Mouse (Mus musculus) midbrain, embryonic 11.5 days (tissue): ENCODE results near the gene Dck. TPM values are rescaled to one million over a fixed set of nuclear protein-coding genes. Genes with fewer than 3 reads are reported as not detected.

ENCODE experiments used
- ATAC-seq: fragments of 200-750 bp; cut with Nextera tagmentation; 2 replicates; pipeline ENCODE4 v1.8.0; 2017; ENCODE audit warnings: moderate TSS enrichment, moderate library complexity; ENCODE audit not compliant: low FRiP score
- DNase-seq: peaks from one replicate; pipeline ENCODE4 v3.0.0; 2015; ENCODE audit warnings: low spot score; ENCODE audit errors: missing footprints
- H3K27ac ChIP-seq: fragments of 300-500 bp; sonication (generic); 2 replicates; pipeline ENCODE4 v1.5.1; 2014; ENCODE audit warnings: low read depth, low read length
- H3K27me3 ChIP-seq: fragments of 300-500 bp; sonication (generic); 2 replicates; pipeline ENCODE4 v1.6.1; 2014; ENCODE audit warnings: mild to moderate bottlenecking, low read length, moderate library complexity, mixed read lengths; ENCODE audit not compliant: control insufficient read depth, insufficient read depth
- H3K36me3 ChIP-seq: fragments of 300-500 bp; sonication (generic); 2 replicates; pipeline ENCODE4 v1.6.1; 2014; ENCODE audit warnings: mild to moderate bottlenecking, low read length, moderate library complexity, mixed read lengths; ENCODE audit not compliant: control insufficient read depth, insufficient read depth
- H3K4me1 ChIP-seq: fragments of 300-500 bp; sonication (generic); 2 replicates; pipeline ENCODE4 v1.6.1; 2014; ENCODE audit warnings: low read length; ENCODE audit not compliant: control insufficient read depth, insufficient read depth
- H3K4me2 ChIP-seq: fragments of 300-500 bp; sonication (generic); 2 replicates; pipeline ENCODE4 v1.6.1; 2014; ENCODE audit warnings: mild to moderate bottlenecking, moderate library complexity
- H3K4me3 ChIP-seq: fragments of 300-500 bp; sonication (generic); 2 replicates; pipeline ENCODE4 v1.5.1; 2014; ENCODE audit warnings: low read depth, low read length
- H3K9ac ChIP-seq: fragments of 300-500 bp; sonication (generic); 2 replicates; pipeline ENCODE4 v1.6.1; 2014; ENCODE audit warnings: low read length
- H3K9me3 ChIP-seq: fragments of 300-500 bp; sonication (generic); 2 replicates; pipeline ENCODE4 v1.6.1; 2016; ENCODE audit warnings: low read length; ENCODE audit not compliant: control insufficient read depth
- WGBS: fragments of 180-500 bp; shearing (Covaris S2); extraction: QIAGEN DNeasy Blood & Tissue Kit; methylation state at CpG from one replicate; pipeline ENCODE4 v1.1.7; 2014; 5-methylcytosine and 5-hydroxymethylcytosine counted together
- polyA plus RNA-seq: library from polyadenylated mRNA; unstranded; fragments of >200 nt; fragmentation: Nextera tagmentation; extraction: Ambion mirVana; gene quantifications from 2 replicates; pipeline ENCODE4 v1.2.1, GENCODE M21; 2014

The Dck gene
- polyA plus RNA-seq, 1 experiment from 2014 or later = 143 TPM

- DNase-seq (no peak), ATAC-seq (no peak)
- no peaks in the 10 kb centered on the region for H3K27me3 ChIP-seq
- no peak overlapping the region for H3K27ac ChIP-seq
- no peaks in the 10 kb centered on the region for H3K9me3 ChIP-seq
- no peaks in the 10 kb centered on the region for H3K36me3 ChIP-seq
- WGBS = 89% methylated on average over 3 of the region's 3 CpGs
- H3K9ac ChIP-seq = no peak overlapping the region
- no peak overlapping the region for H3K4me2 ChIP-seq
- H3K4me3 ChIP-seq = no peak overlapping the region
- H3K4me1 ChIP-seq = no peaks in the 10 kb centered on the region
Measured at GRCm38 (mm10) chr5:88831935-88832334, 67.1 kb downstream of the Dck start.

Other genes starting within 250 kb of the Dck start
- gene Jchain, start 237.1 kb upstream of the Dck start, polyA plus RNA-seq = 0.34 TPM in 1 of 2 replicates, not detected in the other
- gene Utp3, start 210.5 kb upstream of the Dck start, polyA plus RNA-seq = 68.4 and 73.0 TPM in 2 replicates
- gene Rufy3, start 200.0 kb upstream of the Dck start, polyA plus RNA-seq = 121 and 149 TPM in 2 replicates
- 102 and 109 TPM in 2 replicates for gene Grsf1, start 88.8 kb upstream of the Dck start, polyA plus RNA-seq
- 16.7 and 18.3 TPM in 2 replicates for gene Mob1b, start 44.1 kb upstream of the Dck start, polyA plus RNA-seq
- 1.6 and 2.2 TPM in 2 replicates for gene Slc4a4, start 121.8 kb downstream of the Dck start, polyA plus RNA-seq